Mouse (Mus musculus) lung, postnatal 0 days (tissue): ENCODE data around the gene Xylt2. TPM values are rescaled to one million over a fixed set of nuclear protein-coding genes. Genes with fewer than 3 reads are reported as not detected.

ENCODE experiments used
- ATAC-seq: fragments of 200-750 bp; cut with Nextera tagmentation; 2 replicates; pipeline ENCODE4 v1.8.0; 2017; ENCODE audit warnings: moderate library complexity
- DNase-seq: peaks from one replicate; pipeline ENCODE4 v3.0.0-alpha.2; 2016; ENCODE audit warnings: low spot score
- H3K27ac ChIP-seq: fragments of 300-500 bp; sonication (generic); 2 replicates; pipeline ENCODE4 v1.5.1; 2014; ENCODE audit warnings: antibody characterized with exemption, mild to moderate bottlenecking, low read length, mixed read lengths
- H3K27me3 ChIP-seq: fragments of 300-500 bp; sonication (generic); replicated peaks from 2 replicates; pipeline ENCODE4 v1.6.1; 2014; ENCODE audit warnings: low read length, mixed read lengths; ENCODE audit not compliant: insufficient read depth
- H3K36me3 ChIP-seq: fragments of 300-500 bp; sonication (generic); 2 replicates; pipeline ENCODE4 v1.6.1; 2014; ENCODE audit warnings: low read length, mixed read lengths; ENCODE audit not compliant: insufficient read depth
- H3K4me1 ChIP-seq: fragments of 300-500 bp; sonication (generic); 2 replicates; pipeline ENCODE4 v1.6.1; 2014; ENCODE audit warnings: antibody characterized with exemption, low read depth, low read length, mixed read lengths; ENCODE audit not compliant: insufficient read depth
- H3K4me2 ChIP-seq: fragments of 300-500 bp; sonication (generic); replicated peaks from 2 replicates; pipeline ENCODE4 v1.6.1; 2014; ENCODE audit warnings: low read depth, mild to moderate bottlenecking, low read length, moderate library complexity, mixed read lengths
- H3K4me3 ChIP-seq: fragments of 300-500 bp; sonication (generic); 2 replicates; pipeline ENCODE4 v1.5.1; 2014; ENCODE audit warnings: low read depth, low read length
- H3K9ac ChIP-seq: fragments of 300-500 bp; sonication (generic); replicated peaks from 2 replicates; pipeline ENCODE4 v1.6.1; 2014; ENCODE audit warnings: low read depth, mild to moderate bottlenecking
- H3K9me3 ChIP-seq: fragments of 300-500 bp; sonication (generic); 2 replicates; pipeline ENCODE4 v1.6.1; 2016; ENCODE audit warnings: low read length, mixed read lengths
- CTCF ChIP-seq: IDR thresholded peaks from 2 replicates; pipeline ENCODE4 v1.5.1; 2016; ENCODE audit warnings: antibody characterized with exemption, mild to moderate bottlenecking
- EP300 ChIP-seq: IDR thresholded peaks from 2 replicates; pipeline ENCODE4 v1.6.1; 2016; ENCODE audit warnings: antibody characterized with exemption, mild to moderate bottlenecking, control low read depth
- WGBS: fragments of 180-500 bp; shearing (Covaris S2); extraction: QIAGEN DNeasy Blood & Tissue Kit; methylation state at CpG from one replicate; pipeline ENCODE4 v1.1.7; 2014; 5-methylcytosine and 5-hydroxymethylcytosine counted together
- polyA plus RNA-seq: library from polyadenylated mRNA; unstranded; fragments of >200 nt; fragmentation: Nextera tagmentation; extraction: Ambion mirVana; gene quantifications from 2 replicates; pipeline ENCODE4 v1.2.1, GENCODE M21; 2015

Gene Xylt2
- polyA plus RNA-seq, 1 experiment from 2014 or later, result 13.3 TPM

GRCm38 (mm10) chr11:94713246-94713860 lies 36.0 kb upstream of the Xylt2 start:
- Histone ChIP-seq H3K36me3 (no peaks in the 10 kb centered on the region), H3K4me1 (no peaks in the 10 kb centered on the region), H3K27me3 (no peaks in the 10 kb centered on the region), H3K9me3 (no peaks in the 10 kb centered on the region), H3K9ac (no peak overlapping the region), H3K27ac (no peak overlapping the region), H3K4me2 (no peak overlapping the region), H3K4me3 (no peak overlapping the region)
- peak; percentile 43 for TF ChIP-seq EP300
- TF ChIP-seq CTCF, result peak; percentile 22
- DNase-seq (peak; percentile 67), ATAC-seq (peak; percentile 83)
- 26% methylated on average over 11 of the region's 11 CpGs for WGBS

DNA sequence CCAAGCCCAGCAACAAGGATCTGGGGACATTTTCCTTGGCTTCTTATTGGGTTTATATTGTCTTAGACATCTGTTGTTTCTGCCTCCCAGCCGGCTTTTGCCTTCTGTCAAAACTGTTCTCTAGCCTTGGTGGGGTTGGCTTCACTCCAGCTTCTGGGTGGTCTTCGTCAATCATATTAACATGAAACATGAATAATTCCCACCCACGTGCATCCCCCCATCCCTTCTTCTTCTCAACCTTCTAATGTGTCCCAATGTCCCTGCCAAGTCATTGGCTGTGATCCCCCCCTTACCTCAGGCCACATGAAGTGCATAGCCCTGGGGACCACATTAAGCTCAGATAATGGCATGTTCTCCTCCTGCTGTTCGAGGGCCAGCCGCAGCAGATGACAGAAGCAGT lies 27.2 kb upstream of the Xylt2 start, which contains the start of gene Gm11541:
Gene Gm11541 (minus strand): TSS at position 28 of the 400 bp plus-strand sequence.
- TF ChIP-seq EP300 (no peak), CTCF (no peak)
- ATAC-seq (no peak), DNase-seq (no peak)
- Histone ChIP-seq H3K9ac (no peak within 1 kb of the TSS), H3K27ac (no peak within 1 kb of the TSS), H3K27me3 (no peaks in the 10 kb centered on the region), H3K9me3 (no peaks in the 10 kb centered on the region), H3K4me3 (no peak within 1 kb of the TSS), H3K36me3 (no peaks in the 10 kb centered on the region), H3K4me2 (no peak within 1 kb of the TSS), H3K4me1 (no peaks in the 10 kb centered on the region)
- 58% methylated on average over 5 of the region's 5 CpGs for WGBS

DNA sequence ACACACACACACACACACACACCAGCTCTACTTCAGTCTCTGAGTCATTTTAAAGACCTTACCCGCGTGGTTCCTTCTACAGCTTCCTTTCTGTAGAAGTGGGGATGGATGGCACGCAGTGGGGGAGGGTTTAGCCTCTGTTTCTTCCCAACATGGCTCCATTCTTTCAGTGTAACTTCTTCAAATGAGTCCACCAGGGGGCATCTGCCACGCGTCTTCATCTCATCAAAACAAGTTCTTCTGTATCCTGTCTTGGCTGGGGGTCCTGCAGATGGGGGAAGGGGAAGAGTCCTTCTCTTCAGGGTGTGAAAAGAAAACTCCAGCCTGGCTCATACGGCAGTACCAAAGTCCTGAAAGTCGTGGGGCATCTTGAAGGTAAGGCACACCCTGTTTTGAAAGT lies 26.7 kb upstream of the Xylt2 start:
- TF ChIP-seq CTCF (peak; percentile 55), EP300 (no peak)
- Histone ChIP-seq H3K9me3 (no peaks in the 10 kb centered on the region), H3K4me3 (no peak overlapping the region), H3K27me3 (no peaks in the 10 kb centered on the region), H3K4me2 (no peak overlapping the region), H3K9ac (no peak overlapping the region), H3K4me1 (no peaks in the 10 kb centered on the region), H3K27ac (no peak overlapping the region), H3K36me3 (no peaks in the 10 kb centered on the region)
- 37% methylated on average over 7 of the region's 7 CpGs for whole genome bisulfite sequencing
- ATAC-seq (no peak), DNase-seq (peak; percentile 48)

DNA sequence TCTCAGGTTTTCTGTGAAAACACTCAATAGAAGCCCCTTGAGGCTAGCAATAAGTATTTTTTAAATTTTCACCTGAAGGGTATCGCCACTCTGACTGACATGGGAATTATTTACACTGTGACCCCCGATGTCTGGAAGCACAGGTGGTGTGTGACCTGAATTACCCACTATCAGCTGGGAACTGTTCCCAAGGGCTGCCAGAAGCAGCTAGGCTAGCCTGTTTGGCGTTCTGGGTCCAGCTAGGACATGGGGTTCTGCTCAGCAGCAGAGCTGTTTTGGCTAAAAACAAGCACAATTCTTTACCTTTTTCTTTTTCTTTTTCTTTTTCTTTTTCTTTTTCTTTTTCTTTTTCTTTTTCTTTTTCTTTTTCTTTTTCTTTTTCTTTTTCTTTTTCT lies 24.9 kb upstream of the Xylt2 start:
- no peak overlapping the region for H3K27ac ChIP-seq
- H3K27me3 ChIP-seq, result no peaks in the 10 kb centered on the region
- TF ChIP-seq CTCF, result no peak
- no peak for TF ChIP-seq EP300
- no peak overlapping the region for H3K9ac ChIP-seq
- DNase-seq, result no peak
- no peak overlapping the region for H3K4me3 ChIP-seq
- no peaks in the 10 kb centered on the region for H3K9me3 ChIP-seq
- H3K4me2 ChIP-seq, result no peak overlapping the region
- no peak for ATAC-seq
- H3K4me1 ChIP-seq, result no peaks in the 10 kb centered on the region
- H3K36me3 ChIP-seq, result no peaks in the 10 kb centered on the region
- 17% methylated on average over 3 of the region's 3 CpGs for WGBS

- 34% methylated on average over 27 of the region's 27 CpGs for WGBS
- H3K9ac ChIP-seq, result no peak overlapping the region
- no peaks in the 10 kb centered on the region for H3K27me3 ChIP-seq
- no peak for TF ChIP-seq EP300
- TF ChIP-seq CTCF, result no peak
- H3K4me1 ChIP-seq, result no peaks in the 10 kb centered on the region
- no peaks in the 10 kb centered on the region for H3K9me3 ChIP-seq
- ATAC-seq (no peak), DNase-seq (no peak)
- no peak overlapping the region for H3K27ac ChIP-seq
- H3K4me2 ChIP-seq, result peak overlapping the region; percentile 8; the same call in 1 of the 2 replicates
- no peak overlapping the region for H3K4me3 ChIP-seq
- no peaks in the 10 kb centered on the region for H3K36me3 ChIP-seq
These were observed 24.3 kb upstream of the Xylt2 start for GRCm38 (mm10) chr11:94701401-94702215.

DNA sequence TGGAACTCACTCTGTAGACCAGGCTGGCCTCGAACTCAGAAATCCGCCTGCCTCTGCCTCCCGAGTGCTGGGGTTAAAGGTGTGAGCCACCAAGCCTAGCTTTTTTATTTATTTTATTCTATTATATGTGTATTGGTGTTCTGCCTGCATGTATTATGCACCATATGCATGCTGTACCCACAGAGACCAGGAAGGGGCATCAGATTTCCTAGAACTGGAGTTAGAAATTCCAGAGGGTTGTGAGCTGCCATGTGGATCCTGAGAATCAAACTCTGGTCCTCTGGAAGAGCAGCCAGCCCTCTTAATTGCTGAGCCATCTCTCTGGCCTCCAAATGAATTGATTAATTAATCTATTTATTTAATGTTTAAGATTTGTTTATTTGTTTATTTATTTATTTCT lies 22.1 kb upstream of the Xylt2 start:
- H3K4me3 ChIP-seq, result no peak overlapping the region
- no peak for ATAC-seq
- no peak overlapping the region for H3K4me2 ChIP-seq
- TF ChIP-seq EP300 (no peak), CTCF (no peak)
- WGBS, result 93% methylated on average over 3 of the region's 3 CpGs
- no peaks in the 10 kb centered on the region for H3K4me1 ChIP-seq
- H3K9ac ChIP-seq, result no peak overlapping the region
- H3K36me3 ChIP-seq, result no peaks in the 10 kb centered on the region
- H3K27ac ChIP-seq, result no peak overlapping the region
- no peaks in the 10 kb centered on the region for H3K27me3 ChIP-seq
- H3K9me3 ChIP-seq, result no peaks in the 10 kb centered on the region
- DNase-seq, result no peak
